Mouse (Mus musculus): Measurements from ENCODE around the gene Stx6. TPM values are rescaled to one million over a fixed set of nuclear protein-coding genes. Genes with fewer than 3 reads are reported as not detected.

The Stx6 gene
- total and polyA plus RNA-seq, 2 experiments from 2014 or later = 39.6 to 56.6 TPM

GRCm38 (mm10) chr1:155147228-155147627 lies 11.3 kb upstream of the Stx6 start:
- DNase-seq (ENCODE audit: low spot score) = no peak
- no peak for TF ChIP-seq CTCF (IDR thresholded peaks at IDR 0.05; ENCODE audit: low read depth)
- no peak for TF ChIP-seq EP300 (IDR thresholded peaks at IDR 0.05; ENCODE audit: low read depth)
- H3K4me2 ChIP-seq (ENCODE audit: low read depth, low read length) = peak overlapping the region; percentile 76; the same call in 1 of the 2 replicates
- no peak overlapping the region for H3K27ac ChIP-seq (ENCODE audit: low read depth)
- no peak for ATAC-seq (ENCODE audit: insufficient read depth, low read depth)
- H3K36me3 ChIP-seq (replicated peaks; ENCODE audit: control insufficient read depth, insufficient read depth, low read length) = no peaks in the 10 kb centered on the region
- no peaks in the 10 kb centered on the region for H3K9me3 ChIP-seq (replicated peaks; ENCODE audit: control insufficient read depth, low read length)
- H3K4me1 ChIP-seq (ENCODE audit: control insufficient read depth, insufficient read depth) = no peaks in the 10 kb centered on the region
- 82% methylated on average over 2 of the region's 2 CpGs for WGBS
- no peaks in the 10 kb centered on the region for H3K27me3 ChIP-seq (ENCODE audit: control insufficient read depth, insufficient read depth, low read length)
- H3K4me3 ChIP-seq (ENCODE audit: low read depth, low read length) = no peak overlapping the region
- H3K9ac ChIP-seq (replicated peaks; ENCODE audit: low read depth, low read length) = no peak overlapping the region

- no peaks in the 10 kb centered on the region for H3K4me1 ChIP-seq (ENCODE audit: control insufficient read depth, insufficient read depth)
- no peak for ATAC-seq (ENCODE audit: insufficient read depth, low read depth)
- 80% methylated on average over 3 of the region's 3 CpGs for WGBS
- no peak overlapping the region for H3K4me2 ChIP-seq (ENCODE audit: low read depth, low read length)
- H3K9me3 ChIP-seq (replicated peaks; ENCODE audit: control insufficient read depth, low read length) = no peaks in the 10 kb centered on the region
- DNase-seq (ENCODE audit: low spot score) = no peak
- TF ChIP-seq CTCF (IDR thresholded peaks at IDR 0.05; ENCODE audit: low read depth) = no peak
- TF ChIP-seq EP300 (IDR thresholded peaks at IDR 0.05; ENCODE audit: low read depth) = no peak
- no peak overlapping the region for H3K9ac ChIP-seq (replicated peaks; ENCODE audit: low read depth, low read length)
- no peak overlapping the region for H3K27ac ChIP-seq (ENCODE audit: low read depth)
- H3K36me3 ChIP-seq (replicated peaks; ENCODE audit: control insufficient read depth, insufficient read depth, low read length) = no peaks in the 10 kb centered on the region
- H3K27me3 ChIP-seq (ENCODE audit: control insufficient read depth, insufficient read depth, low read length) = no peaks in the 10 kb centered on the region
- no peak overlapping the region for H3K4me3 ChIP-seq (ENCODE audit: low read depth, low read length)
Observed at GRCm38 (mm10) chr1:155149403-155149802, 9.1 kb upstream of the Stx6 start.

GRCm38 (mm10) chr1:155150821-155151220 lies 7.7 kb upstream of the Stx6 start:
- Histone ChIP-seq H3K4me3 (ENCODE audit: low read depth, low read length) (no peak overlapping the region), H3K27me3 (ENCODE audit: control insufficient read depth, insufficient read depth, low read length) (no peaks in the 10 kb centered on the region), H3K9ac (replicated peaks; ENCODE audit: low read depth, low read length) (no peak overlapping the region), H3K27ac (ENCODE audit: low read depth) (no peak overlapping the region), H3K9me3 (replicated peaks; ENCODE audit: control insufficient read depth, low read length) (no peaks in the 10 kb centered on the region), H3K36me3 (replicated peaks; ENCODE audit: control insufficient read depth, insufficient read depth, low read length) (no peaks in the 10 kb centered on the region), H3K4me2 (ENCODE audit: low read depth, low read length) (no peak overlapping the region), H3K4me1 (ENCODE audit: control insufficient read depth, insufficient read depth) (no peaks in the 10 kb centered on the region)
- no peak for TF ChIP-seq CTCF (IDR thresholded peaks at IDR 0.05; ENCODE audit: low read depth)
- WGBS = 82% methylated on average over 5 of the region's 5 CpGs
- ATAC-seq (ENCODE audit: insufficient read depth, low read depth) (no peak), DNase-seq (ENCODE audit: low spot score) (no peak)

- 51% methylated on average over 4 of the region's 4 CpGs for WGBS
- Histone ChIP-seq H3K36me3 (replicated peaks; ENCODE audit: control insufficient read depth, insufficient read depth, low read length) (no peaks in the 10 kb centered on the region), H3K27ac (ENCODE audit: low read depth) (peak overlapping the region; percentile 41; the same call in 1 of the 2 replicates), H3K27me3 (ENCODE audit: control insufficient read depth, insufficient read depth, low read length) (no peaks in the 10 kb centered on the region), H3K4me3 (ENCODE audit: low read depth, low read length) (no peak overlapping the region), H3K4me2 (ENCODE audit: low read depth, low read length) (no peak overlapping the region), H3K9me3 (replicated peaks; ENCODE audit: control insufficient read depth, low read length) (no peaks in the 10 kb centered on the region), H3K4me1 (ENCODE audit: control insufficient read depth, insufficient read depth) (peaks cover 5% of the 10 kb centered on the region; the same call in 1 of the 2 replicates), H3K9ac (replicated peaks; ENCODE audit: low read depth, low read length) (no peak overlapping the region)
- DNase-seq (ENCODE audit: low spot score) (no peak), ATAC-seq (ENCODE audit: insufficient read depth, low read depth) (no peak)
- no peak for TF ChIP-seq CTCF (IDR thresholded peaks at IDR 0.05; ENCODE audit: low read depth)
- TF ChIP-seq EP300 (IDR thresholded peaks at IDR 0.05; ENCODE audit: low read depth) = no peak
Observed at GRCm38 (mm10) chr1:155153906-155154305, 4.6 kb upstream of the Stx6 start.

- Histone ChIP-seq H3K9ac (replicated peaks; ENCODE audit: low read depth, low read length) (peak overlapping the region; percentile 87), H3K27ac (ENCODE audit: low read depth) (peak overlapping the region; percentile 89), H3K36me3 (replicated peaks; ENCODE audit: control insufficient read depth, insufficient read depth, low read length) (no peaks in the 10 kb centered on the region), H3K9me3 (replicated peaks; ENCODE audit: control insufficient read depth, low read length) (no peaks in the 10 kb centered on the region), H3K4me2 (ENCODE audit: low read depth, low read length) (peak overlapping the region; percentile 82), H3K27me3 (ENCODE audit: control insufficient read depth, insufficient read depth, low read length) (no peaks in the 10 kb centered on the region), H3K4me3 (ENCODE audit: low read depth, low read length) (peak overlapping the region; percentile 94), H3K4me1 (ENCODE audit: control insufficient read depth, insufficient read depth) (peaks cover 5% of the 10 kb centered on the region; the same call in 1 of the 2 replicates)
- peak; percentile 37 for DNase-seq (ENCODE audit: low spot score)
- under 1% methylated on average over 46 of the region's 46 CpGs for WGBS
- ATAC-seq (ENCODE audit: insufficient read depth, low read depth) = peak; percentile 63
- TF ChIP-seq EP300 (IDR thresholded peaks at IDR 0.05; ENCODE audit: low read depth) (peak; percentile 58; the same call in 1 of the 2 replicates), CTCF (IDR thresholded peaks at IDR 0.05; ENCODE audit: low read depth) (0 out of 2 replicates have a peak, but pooled peaks have one; percentile 7)
Observed at GRCm38 (mm10) chr1:155158970-155159484, 512 bp downstream of the Stx6 start.

- TF ChIP-seq CTCF (IDR thresholded peaks at IDR 0.05; ENCODE audit: low read depth) = no peak
- no peak for TF ChIP-seq EP300 (IDR thresholded peaks at IDR 0.05; ENCODE audit: low read depth)
- 81% methylated on average over 3 of the region's 3 CpGs for WGBS
Observed at GRCm38 (mm10) chr1:155167453-155167852, 8.9 kb downstream of the Stx6 start.

More at GRCm38 (mm10) chr1:155167453-155167852, 8.9 kb downstream of the Stx6 start:
- Histone ChIP-seq H3K27me3 (ENCODE audit: control insufficient read depth, insufficient read depth, low read length) (no peaks in the 10 kb centered on the region), H3K4me2 (ENCODE audit: low read depth, low read length) (no peak overlapping the region), H3K9ac (replicated peaks; ENCODE audit: low read depth, low read length) (no peak overlapping the region), H3K4me3 (ENCODE audit: low read depth, low read length) (no peak overlapping the region), H3K4me1 (ENCODE audit: control insufficient read depth, insufficient read depth) (peaks cover 6% of the 10 kb centered on the region), H3K27ac (ENCODE audit: low read depth) (no peak overlapping the region), H3K36me3 (replicated peaks; ENCODE audit: control insufficient read depth, insufficient read depth, low read length) (no peaks in the 10 kb centered on the region), H3K9me3 (replicated peaks; ENCODE audit: control insufficient read depth, low read length) (no peaks in the 10 kb centered on the region)
- ATAC-seq (ENCODE audit: insufficient read depth, low read depth) = no peak
- no peak for DNase-seq (ENCODE audit: low spot score)

All from heart, postnatal 0 days (tissue).